Mouse (Mus musculus): ENCODE data around the gene Pip4k2a. TPM values are rescaled to one million over a fixed set of nuclear protein-coding genes. Genes with fewer than 3 reads are reported as not detected.
A peak's percentile ranks its signal among the peaks of the same experiment; 100 is the strongest.
"Not testable (repeated sequence)": the region's sequence is repeated elsewhere in the genome, so short reads cannot be mapped to it uniquely, and the experiment has no call there.

Pip4k2a gene
- polyA plus RNA-seq, 1 experiment, result 21.8 TPM

- no peaks in the 10 kb centered on the region for H3K27me3 ChIP-seq (ENCODE audit: control insufficient read depth, insufficient read depth, low read length)
- 97% methylated on average over 2 of the region's 2 CpGs for WGBS
- no peak for TF ChIP-seq POLR2A (IDR thresholded peaks at IDR 0.05; ENCODE audit: low read depth, low read length)
- DNase-seq (ENCODE audit: low read depth in 1 of 2, low spot score in 2 of 2), result no peak
- peaks cover 3% of the 10 kb centered on the region; the same call in 1 of the 2 replicates for H3K4me1 ChIP-seq (ENCODE audit: control insufficient read depth, insufficient read depth, insufficient read length)
- H3K27ac ChIP-seq (ENCODE audit: insufficient read depth, low read length), result no peak overlapping the region
- H3K36me3 ChIP-seq (ENCODE audit: control insufficient read depth, insufficient read depth, low read length), result peaks cover 16% of the 10 kb centered on the region
- no peak overlapping the region for H3K4me3 ChIP-seq (ENCODE audit: extremely low read depth, insufficient read depth, insufficient read length)
Measured at GRCm38 (mm10) chr2:18906421-18907084, 91.4 kb downstream of the Pip4k2a start.

DNA sequence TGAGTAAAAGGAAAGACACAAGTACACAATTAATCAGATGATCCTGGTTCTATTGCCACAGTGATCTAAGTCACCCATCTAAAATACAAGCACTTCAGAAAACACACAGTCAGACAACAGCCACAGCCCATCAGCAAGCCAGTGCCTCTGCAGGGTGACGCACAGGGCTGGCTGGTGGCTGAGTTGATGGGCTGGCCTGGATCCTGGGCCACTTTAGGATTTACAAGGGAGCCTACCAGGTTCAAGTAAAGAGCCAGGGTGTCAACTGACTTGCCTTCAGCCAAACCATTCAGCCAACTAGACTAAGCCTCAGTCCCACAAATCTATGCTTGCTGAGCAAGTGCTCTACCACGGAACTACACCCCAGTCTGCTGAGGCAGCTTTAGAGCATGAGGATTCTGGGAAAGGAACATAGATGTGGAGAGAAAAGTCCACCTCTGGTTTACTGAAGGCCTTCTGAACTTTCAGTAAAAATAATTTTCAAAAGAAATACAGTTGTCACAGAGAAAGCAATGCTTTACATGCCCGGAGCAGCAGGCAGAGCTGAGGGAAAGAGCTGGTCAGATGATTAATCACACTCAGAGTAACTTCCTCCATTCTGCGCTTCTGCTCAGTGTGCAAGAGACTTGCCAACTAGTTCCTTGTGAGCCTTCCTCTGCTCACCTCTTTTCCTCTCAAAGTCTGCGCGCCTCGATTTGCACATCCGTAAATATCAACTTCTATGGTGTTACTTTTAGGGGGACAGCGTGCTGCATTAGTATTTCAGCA is 94.4 kb downstream of the Pip4k2a start:
- no peak overlapping the region for H3K4me3 ChIP-seq (ENCODE audit: extremely low read depth, insufficient read depth, insufficient read length)
- H3K27me3 ChIP-seq (ENCODE audit: control insufficient read depth, insufficient read depth, low read length), result no peaks in the 10 kb centered on the region
- no peak for DNase-seq (ENCODE audit: low read depth in 1 of 2, low spot score in 2 of 2)
- H3K27ac ChIP-seq (ENCODE audit: insufficient read depth, low read length), result no peak overlapping the region; the same call in 1 of the 2 replicates
- WGBS, result 48% methylated on average over 9 of the region's 9 CpGs
- H3K4me1 ChIP-seq (ENCODE audit: control insufficient read depth, insufficient read depth, insufficient read length), result peaks cover 8% of the 10 kb centered on the region; the same call in 1 of the 2 replicates
- H3K36me3 ChIP-seq (ENCODE audit: control insufficient read depth, insufficient read depth, low read length), result peaks cover 17% of the 10 kb centered on the region
- TF ChIP-seq CTCF (IDR thresholded peaks at IDR 0.05; ENCODE audit: extremely low read depth, insufficient read depth, insufficient read length, insufficient replicate concordance) (no peak), POLR2A (IDR thresholded peaks at IDR 0.05; ENCODE audit: low read depth, low read length) (no peak)

DNA sequence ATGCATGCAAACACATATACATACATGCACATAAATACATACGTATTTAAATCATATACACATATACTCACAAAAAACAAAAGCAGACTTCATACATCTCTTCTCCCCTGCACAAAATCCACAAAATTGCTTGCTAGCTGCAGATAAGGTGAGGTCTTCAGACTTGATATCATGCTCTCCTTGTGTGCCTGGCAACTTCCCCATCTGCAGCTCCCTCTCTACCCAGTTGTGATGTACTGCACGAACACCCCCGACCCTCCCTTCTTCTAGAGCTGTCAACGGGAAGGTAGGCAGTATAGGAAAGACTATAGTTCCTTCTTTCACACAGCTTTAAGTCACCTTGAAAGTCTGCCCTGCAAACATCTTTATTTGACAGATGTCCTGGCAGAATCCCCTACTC is 96.8 kb downstream of the Pip4k2a start:
- H3K36me3 ChIP-seq (ENCODE audit: control insufficient read depth, insufficient read depth, low read length), result peaks cover 16% of the 10 kb centered on the region

GRCm38 (mm10) chr2:18900635-18901034 is 97.3 kb downstream of the Pip4k2a start:
- peaks cover 12% of the 10 kb centered on the region for H3K36me3 ChIP-seq (ENCODE audit: control insufficient read depth, insufficient read depth, low read length)
- DNase-seq (ENCODE audit: low read depth in 1 of 2, low spot score in 2 of 2), result no peak
- H3K4me1 ChIP-seq (ENCODE audit: control insufficient read depth, insufficient read depth, insufficient read length), result peaks cover 20% of the 10 kb centered on the region
- no peak overlapping the region for H3K27ac ChIP-seq (ENCODE audit: insufficient read depth, low read length)
- no peaks in the 10 kb centered on the region for H3K27me3 ChIP-seq (ENCODE audit: control insufficient read depth, insufficient read depth, low read length)
- TF ChIP-seq POLR2A (IDR thresholded peaks at IDR 0.05; ENCODE audit: low read depth, low read length) (no peak), CTCF (IDR thresholded peaks at IDR 0.05; ENCODE audit: extremely low read depth, insufficient read depth, insufficient read length, insufficient replicate concordance) (no peak)
- WGBS, result 96% methylated on average over 2 of the region's 2 CpGs
- H3K4me3 ChIP-seq (ENCODE audit: extremely low read depth, insufficient read depth, insufficient read length), result no peak overlapping the region

More for the DNA sequence above, 96.8 kb downstream of the Pip4k2a start:
- no peaks in the 10 kb centered on the region for H3K27me3 ChIP-seq (ENCODE audit: control insufficient read depth, insufficient read depth, low read length)
- peaks cover 20% of the 10 kb centered on the region for H3K4me1 ChIP-seq (ENCODE audit: control insufficient read depth, insufficient read depth, insufficient read length)
- H3K4me3 ChIP-seq (ENCODE audit: extremely low read depth, insufficient read depth, insufficient read length), result no peak overlapping the region
- no peak overlapping the region for H3K27ac ChIP-seq (ENCODE audit: insufficient read depth, low read length)
- 47% methylated on average over 4 of the region's 4 CpGs for WGBS
- no peak for DNase-seq (ENCODE audit: low read depth in 1 of 2, low spot score in 2 of 2)
- TF ChIP-seq CTCF (IDR thresholded peaks at IDR 0.05; ENCODE audit: extremely low read depth, insufficient read depth, insufficient read length, insufficient replicate concordance) (no peak), POLR2A (IDR thresholded peaks at IDR 0.05; ENCODE audit: low read depth, low read length) (no peak)

- peak; percentile 34 to 76 for DNase-seq (ENCODE audit: low read depth in 1 of 2, low spot score in 2 of 2)
Measured at GRCm38 (mm10) chr2:18897742-18898256, 100.1 kb downstream of the Pip4k2a start.

DNA sequence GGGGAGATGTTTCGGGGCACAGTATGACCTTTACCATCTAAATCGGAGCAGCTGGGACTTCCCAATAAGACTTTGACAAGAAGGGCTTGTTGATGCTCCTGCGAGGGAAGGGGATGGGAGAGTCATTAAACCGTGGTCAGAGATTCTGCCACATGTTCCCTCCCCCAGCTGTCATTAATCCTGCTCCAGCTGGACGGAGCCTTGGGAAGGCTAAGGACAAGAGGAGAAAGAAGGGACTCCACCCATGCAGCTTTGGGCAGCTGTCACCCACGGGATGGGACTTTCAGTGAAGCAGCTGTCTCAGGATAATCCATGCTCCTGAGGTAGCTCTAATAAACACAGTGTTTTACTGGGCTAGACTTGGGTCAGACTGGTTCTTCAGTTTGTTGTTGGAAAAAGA is 101.9 kb downstream of the Pip4k2a start:
- Histone ChIP-seq H3K4me1 (ENCODE audit: control insufficient read depth, insufficient read depth, insufficient read length) (peaks cover 17% of the 10 kb centered on the region), H3K4me3 (ENCODE audit: extremely low read depth, insufficient read depth, insufficient read length) (no peak overlapping the region), H3K27me3 (ENCODE audit: control insufficient read depth, insufficient read depth, low read length) (no peaks in the 10 kb centered on the region), H3K27ac (ENCODE audit: insufficient read depth, low read length) (no peak overlapping the region), H3K36me3 (ENCODE audit: control insufficient read depth, insufficient read depth, low read length) (no peaks in the 10 kb centered on the region; the same call in 1 of the 2 replicates)
- TF ChIP-seq CTCF (IDR thresholded peaks at IDR 0.05; ENCODE audit: extremely low read depth, insufficient read depth, insufficient read length, insufficient replicate concordance) (no peak), POLR2A (IDR thresholded peaks at IDR 0.05; ENCODE audit: low read depth, low read length) (no peak)
- 84% methylated on average over 6 of the region's 6 CpGs for WGBS
- DNase-seq (ENCODE audit: low read depth in 1 of 2, low spot score in 2 of 2), result no peak

More at GRCm38 (mm10) chr2:18897742-18898256, 100.1 kb downstream of the Pip4k2a start:
- peaks cover 2% of the 10 kb centered on the region; the same call in 1 of the 2 replicates for H3K36me3 ChIP-seq (ENCODE audit: control insufficient read depth, insufficient read depth, low read length)
- H3K27ac ChIP-seq (ENCODE audit: insufficient read depth, low read length), result peak overlapping the region; percentile 91
- no peak for TF ChIP-seq CTCF (IDR thresholded peaks at IDR 0.05; ENCODE audit: extremely low read depth, insufficient read depth, insufficient read length, insufficient replicate concordance)
- TF ChIP-seq POLR2A (IDR thresholded peaks at IDR 0.05; ENCODE audit: low read depth, low read length), result no peak
- peaks cover 17% of the 10 kb centered on the region for H3K4me1 ChIP-seq (ENCODE audit: control insufficient read depth, insufficient read depth, insufficient read length)
- H3K4me3 ChIP-seq (ENCODE audit: extremely low read depth, insufficient read depth, insufficient read length), result no peak overlapping the region
- H3K27me3 ChIP-seq (ENCODE audit: control insufficient read depth, insufficient read depth, low read length), result no peaks in the 10 kb centered on the region
- WGBS, result 12% methylated on average over 10 of the region's 10 CpGs

DNA sequence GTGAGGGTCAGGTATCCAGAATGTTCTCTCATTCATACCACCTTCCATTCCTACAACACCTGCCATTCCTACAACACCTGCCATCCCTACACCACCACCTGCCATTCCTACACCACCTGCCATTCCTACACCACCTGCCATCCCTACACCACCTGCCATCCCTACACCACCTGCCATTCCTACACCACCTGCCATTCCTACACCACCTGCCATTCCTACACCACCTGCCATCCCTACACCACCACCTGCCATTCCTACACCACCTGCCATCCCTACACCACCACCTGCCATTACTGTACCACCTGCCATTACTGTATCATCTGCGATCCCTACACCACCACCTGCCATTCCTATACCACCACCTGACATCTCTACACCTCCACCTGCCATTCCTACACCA is 104.6 kb downstream of the Pip4k2a start:
- H3K27ac ChIP-seq (ENCODE audit: insufficient read depth, low read length); H3K36me3 ChIP-seq (ENCODE audit: control insufficient read depth, insufficient read depth, low read length); DNase-seq (ENCODE audit: low read depth in 1 of 2, low spot score in 2 of 2); H3K4me3 ChIP-seq (ENCODE audit: extremely low read depth, insufficient read depth, insufficient read length); H3K27me3 ChIP-seq (ENCODE audit: control insufficient read depth, insufficient read depth, low read length); H3K4me1 ChIP-seq (ENCODE audit: control insufficient read depth, insufficient read depth, insufficient read length): not testable (repeated sequence)
- WGBS, result 94% methylated on average over 1 of the region's 1 CpGs
